Mouse (Mus musculus): ENCODE measurements around the gene Olfr1475.
"Not testable (repeated sequence)": the region's sequence is repeated elsewhere in the genome, so short reads cannot be mapped to it uniquely, and the experiment has no call there.

The Olfr1475 gene

DNA sequence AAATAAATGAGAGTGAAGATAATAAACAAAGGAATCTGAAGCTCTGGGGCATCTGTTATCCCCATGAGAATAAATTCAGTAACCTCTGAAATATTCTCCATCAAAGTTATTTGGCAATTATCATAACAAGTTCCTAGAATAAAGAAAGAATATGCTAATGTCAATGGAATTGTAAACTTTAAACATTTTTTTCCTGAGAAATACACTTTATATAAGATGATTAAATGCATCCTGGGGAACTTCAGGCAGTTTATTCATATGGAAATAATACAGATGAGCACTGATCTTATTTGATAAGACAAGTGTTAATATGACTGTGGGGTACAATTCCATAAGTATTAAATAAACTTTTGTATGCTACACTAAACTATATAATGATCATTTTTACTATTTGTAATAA lies at the start of gene Olfr1475:
Gene Olfr1475, minus strand, starts transcription at position 101 of the 400 bp plus-strand sequence.
- no peak for DNase-seq

GRCm38 (mm10) chr19:13527613-13528012 lies 47.6 kb upstream of the Olfr1475 start, which contains the start of gene Olfr1480:
Gene Olfr1480 (plus strand): TSS chr19:13527913.
- no peak for DNase-seq

- DNase-seq: no peak
These were observed 20.2 kb upstream of the Olfr1475 start, which contains the start of gene Olfr1477 for GRCm38 (mm10) chr19:13500246-13500645. Gene Olfr1477 (plus strand): TSS chr19:13500546.

- DNase-seq: not testable (repeated sequence)
These were observed 10.7 kb downstream of the Olfr1475 start, which contains the start of gene Olfr1474 for GRCm38 (mm10) chr19:13469265-13469664. Gene Olfr1474 (plus strand): TSS chr19:13469565.

DNA sequence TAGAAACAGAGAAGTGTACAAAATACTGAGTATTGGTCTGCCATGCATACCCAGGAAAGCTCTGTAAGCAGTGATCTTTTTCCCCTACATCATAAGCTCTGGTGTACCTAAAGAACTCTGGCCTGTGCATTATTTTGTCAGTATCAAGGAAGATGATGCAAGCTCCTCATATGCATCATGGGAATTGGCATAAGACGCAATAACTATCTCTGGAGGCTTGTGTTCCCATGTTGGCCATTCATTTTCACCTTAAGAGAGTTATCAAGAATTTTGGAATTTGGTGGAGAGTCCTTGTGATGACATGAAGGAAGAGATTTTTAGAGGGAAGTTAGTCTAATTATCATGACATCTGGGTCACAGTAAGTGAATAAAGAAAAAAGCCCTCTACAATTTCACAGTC lies 24.0 kb downstream of the Olfr1475 start, which contains the start of gene Olfr1472:
Gene Olfr1472, minus strand, starts transcription at position 101 of the 400 bp plus-strand sequence.
- DNase-seq: no peak

GRCm38 (mm10) chr19:13443109-13443508 lies 36.9 kb downstream of the Olfr1475 start, which contains the start of gene Olfr1471:
Gene Olfr1471 (plus strand): TSS chr19:13443409.
- DNase-seq: not testable (repeated sequence)

All from right cerebral cortex, postnatal 25 days (tissue).